Mouse (Mus musculus): ENCODE data around the gene Mphosph9. TPM values are rescaled to one million over a fixed set of nuclear protein-coding genes. Genes with fewer than 3 reads are reported as not detected.

Mphosph9 gene
- polyA plus RNA-seq, 1 experiment from 2014 or later, result 23.5 TPM

- 95% methylated on average over 6 of the region's 6 CpGs for WGBS
- peaks cover 93% of the 10 kb centered on the region for H3K36me3 ChIP-seq
Observed at GRCm38 (mm10) chr5:124287616-124288247, 40.0 kb downstream of the Mphosph9 start.

GRCm38 (mm10) chr5:124284330-124284729, 43.4 kb downstream of the Mphosph9 start:
- H3K4me1 ChIP-seq, result no peaks in the 10 kb centered on the region
- H3K27me3 ChIP-seq (ENCODE audit: low read depth, poor library complexity, severe bottlenecking), result no peaks in the 10 kb centered on the region
- no peak overlapping the region for H3K27ac ChIP-seq
- 71% methylated on average over 3 of the region's 3 CpGs for WGBS
- no peak for DNase-seq (ENCODE audit: low spot score)
- peaks cover 93% of the 10 kb centered on the region for H3K36me3 ChIP-seq
- H3K4me3 ChIP-seq, result no peak overlapping the region
- H3K9me3 ChIP-seq (replicated peaks), result no peaks in the 10 kb centered on the region

More at GRCm38 (mm10) chr5:124287616-124288247, 40.0 kb downstream of the Mphosph9 start:
- no peak overlapping the region for H3K27ac ChIP-seq
- no peaks in the 10 kb centered on the region for H3K4me1 ChIP-seq
- no peaks in the 10 kb centered on the region for H3K27me3 ChIP-seq (ENCODE audit: low read depth, poor library complexity, severe bottlenecking)
- H3K9me3 ChIP-seq (replicated peaks), result no peaks in the 10 kb centered on the region
- DNase-seq (ENCODE audit: low spot score), result no peak
- H3K4me3 ChIP-seq, result no peak overlapping the region

DNA sequence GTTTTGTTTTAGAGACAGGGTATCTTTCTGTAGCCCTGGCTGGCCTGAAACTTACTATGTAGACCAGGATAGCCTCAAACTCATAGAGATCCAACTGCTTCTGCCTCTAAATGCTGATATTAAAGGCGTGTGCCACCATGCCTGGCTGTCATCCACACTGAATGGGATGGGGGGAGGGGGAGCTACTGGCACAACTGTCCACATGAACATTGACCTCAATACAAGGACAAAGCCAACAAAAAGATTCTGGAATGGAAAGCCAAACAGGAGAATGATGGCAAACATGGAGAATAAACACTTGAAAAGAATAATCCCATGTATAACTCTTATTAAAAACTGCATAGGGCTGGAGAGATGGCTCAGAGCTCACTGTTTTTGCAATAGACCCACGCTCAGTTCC, 44.9 kb downstream of the Mphosph9 start:
- WGBS, result 90% methylated on average over 2 of the region's 2 CpGs
- Histone ChIP-seq H3K36me3 (peaks cover 93% of the 10 kb centered on the region), H3K27me3 (ENCODE audit: low read depth, poor library complexity, severe bottlenecking) (no peaks in the 10 kb centered on the region), H3K4me1 (no peaks in the 10 kb centered on the region), H3K27ac (no peak overlapping the region), H3K9me3 (replicated peaks) (no peaks in the 10 kb centered on the region), H3K4me3 (no peak overlapping the region)
- DNase-seq (ENCODE audit: low spot score), result no peak

DNA sequence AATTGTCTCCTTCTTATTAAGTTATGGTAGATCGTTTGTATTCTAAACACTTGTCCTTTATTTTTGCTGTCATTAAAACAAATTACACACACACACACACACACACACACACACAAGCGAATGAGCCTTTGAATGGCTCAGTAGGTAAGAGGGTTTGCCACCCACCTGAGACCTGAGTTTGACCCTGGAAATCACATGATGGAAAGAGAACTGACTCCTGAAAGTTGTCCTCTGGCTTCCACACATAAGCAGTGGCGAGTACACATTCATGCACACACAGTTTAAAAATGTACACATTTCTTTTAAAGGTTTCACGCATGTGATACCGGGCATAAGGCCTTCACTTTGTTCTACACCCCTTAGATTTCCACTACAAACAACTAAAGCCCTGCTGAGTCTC, 57.5 kb downstream of the Mphosph9 start:
- Histone ChIP-seq H3K27me3 (ENCODE audit: low read depth, poor library complexity, severe bottlenecking) (no peaks in the 10 kb centered on the region), H3K4me3 (no peak overlapping the region), H3K27ac (no peak overlapping the region), H3K9me3 (replicated peaks) (no peaks in the 10 kb centered on the region), H3K4me1 (no peaks in the 10 kb centered on the region), H3K36me3 (peaks cover 80% of the 10 kb centered on the region)
- WGBS, result 96% methylated on average over 5 of the region's 5 CpGs
- DNase-seq (ENCODE audit: low spot score), result no peak

DNA sequence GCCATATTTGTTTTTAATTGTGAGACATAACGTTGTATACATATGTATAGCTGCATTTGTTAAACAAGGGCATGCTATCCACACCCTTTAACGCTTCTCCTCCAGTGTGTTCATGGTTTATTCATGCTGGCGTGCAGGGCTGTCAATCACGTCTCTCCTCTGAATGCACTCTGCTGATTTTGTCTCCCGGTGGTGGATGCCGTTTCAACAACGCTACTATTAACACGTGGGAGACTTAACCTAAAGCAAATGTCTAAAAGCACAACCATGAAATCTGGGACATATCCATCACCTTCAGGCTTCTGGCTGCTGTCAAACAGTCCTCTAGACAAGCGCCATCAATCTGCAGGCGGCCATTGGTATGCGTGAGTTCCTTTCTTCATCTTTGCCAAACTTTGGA, 58.1 kb downstream of the Mphosph9 start:
- no peaks in the 10 kb centered on the region for H3K9me3 ChIP-seq (replicated peaks)
- DNase-seq (ENCODE audit: low spot score), result no peak
- whole genome bisulfite sequencing, result 85% methylated on average over 11 of the region's 11 CpGs
- H3K36me3 ChIP-seq, result peaks cover 80% of the 10 kb centered on the region
- H3K27ac ChIP-seq, result no peak overlapping the region
- H3K4me1 ChIP-seq, result no peaks in the 10 kb centered on the region
- no peaks in the 10 kb centered on the region for H3K27me3 ChIP-seq (ENCODE audit: low read depth, poor library complexity, severe bottlenecking)
- H3K4me3 ChIP-seq, result no peak overlapping the region

- H3K9me3 ChIP-seq (replicated peaks), result no peaks in the 10 kb centered on the region
- no peaks in the 10 kb centered on the region for H3K27me3 ChIP-seq (ENCODE audit: low read depth, poor library complexity, severe bottlenecking)
- H3K36me3 ChIP-seq, result peaks cover 89% of the 10 kb centered on the region
- no peak overlapping the region for H3K27ac ChIP-seq
- no peak for DNase-seq (ENCODE audit: low spot score)
- 92% methylated on average over 6 of the region's 6 CpGs for WGBS
- H3K4me1 ChIP-seq, result no peaks in the 10 kb centered on the region
- no peak overlapping the region for H3K4me3 ChIP-seq
Observed at GRCm38 (mm10) chr5:124267652-124268051, 60.1 kb downstream of the Mphosph9 start.

DNA sequence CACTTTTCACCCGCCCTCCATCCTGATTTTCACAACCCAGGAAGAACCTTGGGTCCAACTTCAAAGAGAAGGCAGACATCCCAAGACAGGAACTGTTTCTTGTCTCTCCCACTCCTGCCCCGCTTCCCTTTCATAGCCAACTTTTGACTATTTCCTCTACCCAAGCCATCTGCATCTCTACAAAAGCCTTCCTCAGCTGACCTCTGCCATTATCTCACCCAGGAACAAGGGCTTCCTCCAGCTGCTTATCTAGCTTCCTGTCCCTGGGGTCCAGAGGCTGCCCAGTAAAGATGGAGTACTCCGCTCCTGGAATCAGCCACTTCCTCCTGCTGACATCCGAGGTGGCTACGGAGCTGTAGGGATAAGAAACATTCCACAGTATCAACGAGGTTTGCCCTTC, 61.0 kb downstream of the Mphosph9 start:
- H3K36me3 ChIP-seq, result peaks cover 93% of the 10 kb centered on the region
- DNase-seq (ENCODE audit: low spot score), result no peak
- H3K9me3 ChIP-seq (replicated peaks), result no peaks in the 10 kb centered on the region
- H3K4me3 ChIP-seq, result no peak overlapping the region
- 86% methylated on average over 6 of the region's 6 CpGs for WGBS
- H3K4me1 ChIP-seq, result no peaks in the 10 kb centered on the region
- H3K27ac ChIP-seq, result no peak overlapping the region
- no peaks in the 10 kb centered on the region for H3K27me3 ChIP-seq (ENCODE audit: low read depth, poor library complexity, severe bottlenecking)

GRCm38 (mm10) chr5:124263246-124263645, 64.5 kb downstream of the Mphosph9 start:
- no peak for DNase-seq (ENCODE audit: low spot score)
- 85% methylated on average over 4 of the region's 4 CpGs for WGBS
- no peaks in the 10 kb centered on the region for H3K4me1 ChIP-seq
- no peak overlapping the region for H3K27ac ChIP-seq
- no peaks in the 10 kb centered on the region for H3K9me3 ChIP-seq (replicated peaks)
- H3K4me3 ChIP-seq, result no peak overlapping the region
- peaks cover 94% of the 10 kb centered on the region for H3K36me3 ChIP-seq
- H3K27me3 ChIP-seq (ENCODE audit: low read depth, poor library complexity, severe bottlenecking), result no peaks in the 10 kb centered on the region

GRCm38 (mm10) chr5:124262090-124262489, 65.7 kb downstream of the Mphosph9 start:
- H3K4me3 ChIP-seq, result no peak overlapping the region
- H3K27ac ChIP-seq, result no peak overlapping the region
- DNase-seq (ENCODE audit: low spot score), result no peak
- 86% methylated on average over 4 of the region's 4 CpGs for WGBS
- H3K36me3 ChIP-seq, result peaks cover 100% of the 10 kb centered on the region
- no peaks in the 10 kb centered on the region for H3K27me3 ChIP-seq (ENCODE audit: low read depth, poor library complexity, severe bottlenecking)
- H3K9me3 ChIP-seq (replicated peaks), result no peaks in the 10 kb centered on the region
- H3K4me1 ChIP-seq, result no peaks in the 10 kb centered on the region

DNA sequence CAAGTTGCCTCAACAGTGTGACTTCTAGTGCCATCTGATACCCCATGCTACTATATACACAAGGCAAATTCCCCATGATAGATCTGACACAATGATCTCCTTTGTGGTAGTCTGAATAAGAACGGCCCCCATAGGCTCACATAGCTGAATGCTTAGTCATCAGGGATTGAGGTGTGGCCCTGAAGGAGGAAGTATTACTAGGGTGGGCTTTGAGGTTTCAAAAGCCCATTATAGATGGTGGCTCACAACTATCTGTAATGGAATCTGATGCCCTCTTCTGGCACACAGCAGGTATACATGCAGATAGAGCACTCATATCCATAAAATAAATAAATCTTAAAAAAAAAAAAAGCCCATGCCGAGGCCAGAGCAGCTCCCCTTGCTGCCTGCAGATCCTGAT, 68.6 kb downstream of the Mphosph9 start:
- Histone ChIP-seq H3K4me3 (no peak overlapping the region), H3K9me3 (replicated peaks) (no peaks in the 10 kb centered on the region), H3K27ac (no peak overlapping the region), H3K4me1 (no peaks in the 10 kb centered on the region), H3K27me3 (ENCODE audit: low read depth, poor library complexity, severe bottlenecking) (no peaks in the 10 kb centered on the region), H3K36me3 (peaks cover 99% of the 10 kb centered on the region)
- DNase-seq (ENCODE audit: low spot score), result no peak
- WGBS, result 91% methylated on average over 2 of the region's 2 CpGs

GRCm38 (mm10) chr5:124258026-124258425, 69.7 kb downstream of the Mphosph9 start:
- peaks cover 99% of the 10 kb centered on the region for H3K36me3 ChIP-seq
- H3K27ac ChIP-seq, result no peak overlapping the region
- 95% methylated on average over 1 of the region's 1 CpGs for WGBS

DNA sequence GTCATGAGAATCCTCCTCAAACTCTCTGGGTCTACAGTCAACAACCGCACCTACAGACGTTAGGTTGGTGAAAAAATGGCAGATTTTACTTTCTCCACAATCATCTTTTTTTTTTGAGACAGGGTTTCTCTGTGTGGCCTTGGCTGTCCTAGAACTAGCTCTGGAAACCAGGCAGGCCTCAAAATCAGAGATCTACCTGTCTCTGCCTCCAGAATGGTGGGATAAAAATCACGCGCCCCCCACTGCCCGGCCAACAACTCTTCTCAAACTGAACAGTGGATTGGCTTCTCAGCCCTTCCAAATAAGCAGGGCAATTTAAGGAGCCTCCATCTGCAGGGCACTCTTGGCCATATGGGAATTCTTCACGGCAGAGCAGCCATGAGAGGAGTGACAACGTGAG, 72.6 kb downstream of the Mphosph9 start:
- 95% methylated on average over 7 of the region's 7 CpGs for WGBS
- H3K27ac ChIP-seq, result no peak overlapping the region
- H3K27me3 ChIP-seq (ENCODE audit: low read depth, poor library complexity, severe bottlenecking), result no peaks in the 10 kb centered on the region
- no peak overlapping the region for H3K4me3 ChIP-seq
- peaks cover 84% of the 10 kb centered on the region for H3K36me3 ChIP-seq
- H3K9me3 ChIP-seq (replicated peaks), result no peaks in the 10 kb centered on the region
- peaks cover 5% of the 10 kb centered on the region; the same call in 1 of the 2 replicates for H3K4me1 ChIP-seq
- DNase-seq (ENCODE audit: low spot score), result no peak

More at GRCm38 (mm10) chr5:124258026-124258425, 69.7 kb downstream of the Mphosph9 start:
- H3K27me3 ChIP-seq (ENCODE audit: low read depth, poor library complexity, severe bottlenecking), result no peaks in the 10 kb centered on the region
- no peak for DNase-seq (ENCODE audit: low spot score)
- H3K9me3 ChIP-seq (replicated peaks), result no peaks in the 10 kb centered on the region
- H3K4me1 ChIP-seq, result no peaks in the 10 kb centered on the region
- H3K4me3 ChIP-seq, result no peak overlapping the region

DNA sequence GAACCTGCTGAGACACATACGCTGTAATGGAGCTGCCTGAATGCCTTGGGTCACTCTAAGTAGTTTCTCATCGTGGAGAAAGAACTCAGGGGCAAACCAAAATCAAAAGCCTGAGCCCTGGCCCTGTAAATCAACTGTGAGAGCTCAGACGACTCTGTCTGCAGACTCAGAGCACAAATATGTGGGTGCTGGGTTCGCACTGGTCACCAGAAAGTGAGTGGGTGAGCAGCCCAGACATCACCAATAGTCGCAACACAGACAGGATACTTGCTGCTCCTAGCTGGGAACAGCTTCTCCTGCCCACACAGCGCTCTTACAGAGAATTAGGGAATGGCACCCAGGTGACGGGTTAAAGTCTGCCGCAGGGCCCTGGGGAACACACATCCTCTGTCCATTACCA, 74.2 kb downstream of the Mphosph9 start:
- 83% methylated on average over 8 of the region's 8 CpGs for WGBS
- Histone ChIP-seq H3K27me3 (ENCODE audit: low read depth, poor library complexity, severe bottlenecking) (no peaks in the 10 kb centered on the region), H3K9me3 (replicated peaks) (no peaks in the 10 kb centered on the region), H3K4me1 (peaks cover 14% of the 10 kb centered on the region), H3K27ac (no peak overlapping the region), H3K4me3 (no peak overlapping the region), H3K36me3 (peaks cover 68% of the 10 kb centered on the region)
- DNase-seq (ENCODE audit: low spot score), result no peak

All from limb, embryonic 10.5 days (tissue).